Mouse (Mus musculus): ENCODE measurements around the gene Sde2.

DNA sequence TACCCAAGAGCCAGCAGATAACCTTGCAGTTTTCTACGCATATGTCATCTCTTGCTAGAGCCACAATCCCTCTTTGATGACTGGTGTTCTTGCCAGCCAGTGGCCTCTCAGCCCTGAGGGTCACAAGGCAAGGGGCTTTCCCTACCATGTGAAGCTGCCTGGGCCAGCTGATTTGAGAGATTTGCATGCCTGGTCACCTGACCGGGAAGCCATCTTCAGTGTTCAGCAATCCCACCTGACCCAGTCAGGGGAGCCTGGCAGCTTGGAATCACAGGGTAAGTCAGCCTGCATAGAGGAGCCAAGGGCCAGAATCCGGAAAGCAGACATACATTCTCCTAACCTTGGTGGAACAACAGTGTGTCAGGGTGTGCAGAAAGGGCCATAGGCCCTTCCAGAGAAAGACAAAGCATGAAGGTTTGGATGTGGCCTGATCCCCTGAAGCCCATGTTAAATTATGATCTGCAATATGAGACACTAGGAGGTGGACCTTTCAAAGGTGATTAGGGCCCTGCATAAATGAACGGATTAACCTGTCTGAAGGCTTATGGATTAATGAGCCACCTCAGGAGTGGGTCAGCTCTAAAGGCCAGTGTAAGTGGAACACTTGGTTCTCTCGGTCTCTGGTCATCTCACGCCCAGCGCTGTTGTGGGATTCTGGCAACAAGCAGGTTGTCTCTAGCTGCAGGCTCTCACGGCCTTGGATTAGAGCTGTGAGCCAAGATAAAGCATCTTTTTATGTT, 9.2 kb upstream of the Sde2 start:
- TF ChIP-seq POLR2A (IDR thresholded peaks at IDR 0.05; ENCODE audit: borderline replicate concordance, low read depth, low read length) (no peak), CTCF (IDR thresholded peaks at IDR 0.05; ENCODE audit: low read depth, low read length) (no peak)

Data from bone marrow macrophage, adult 2 months (primary cell).